Mouse (Mus musculus) heart, postnatal 0 days (tissue): ENCODE data around the gene Csmd2. TPM values are rescaled to one million over a fixed set of nuclear protein-coding genes. Genes with fewer than 3 reads are reported as not detected.

ENCODE experiments used
- ATAC-seq: fragments of 200-750 bp; cut with Nextera tagmentation; 2 replicates; pipeline ENCODE4 v1.8.0; 2017; ENCODE audit warnings: low read depth, moderate number of reproducible peaks, moderate library complexity; ENCODE audit not compliant: insufficient read depth
- DNase-seq: peaks from one replicate; pipeline ENCODE4 v3.0.0-alpha.2; 2016; ENCODE audit warnings: low spot score
- H3K27ac ChIP-seq: fragments of 300-500 bp; sonication (generic); 2 replicates; pipeline ENCODE4 v1.5.1; 2014; ENCODE audit warnings: low read depth, mild to moderate bottlenecking
- H3K27me3 ChIP-seq: fragments of 300-500 bp; sonication (generic); 2 replicates; pipeline ENCODE4 v1.6.1; 2014; ENCODE audit warnings: low read length, mixed read lengths; ENCODE audit not compliant: control insufficient read depth, insufficient read depth
- H3K36me3 ChIP-seq: fragments of 300-500 bp; sonication (generic); replicated peaks from 2 replicates; pipeline ENCODE4 v1.6.1; 2014; ENCODE audit warnings: low read length, mixed read lengths; ENCODE audit not compliant: control insufficient read depth, insufficient read depth
- H3K4me1 ChIP-seq: fragments of 300-500 bp; sonication (generic); 2 replicates; pipeline ENCODE4 v1.6.1; 2014; ENCODE audit warnings: antibody characterized with exemption; ENCODE audit not compliant: control insufficient read depth, insufficient read depth
- H3K4me2 ChIP-seq: fragments of 300-500 bp; sonication (generic); 2 replicates; pipeline ENCODE4 v1.6.1; 2014; ENCODE audit warnings: low read depth, mild to moderate bottlenecking, low read length, moderate library complexity
- H3K4me3 ChIP-seq: fragments of 300-500 bp; sonication (generic); 2 replicates; pipeline ENCODE4 v1.5.1; 2014; ENCODE audit warnings: low read depth, low read length
- H3K9ac ChIP-seq: fragments of 300-500 bp; sonication (generic); replicated peaks from 2 replicates; pipeline ENCODE4 v1.6.1; 2014; ENCODE audit warnings: low read depth, low read length, mixed read lengths
- H3K9me3 ChIP-seq: fragments of 300-500 bp; sonication (generic); replicated peaks from 2 replicates; pipeline ENCODE4 v1.6.1; 2016; ENCODE audit warnings: low read length; ENCODE audit not compliant: control insufficient read depth
- CTCF ChIP-seq: IDR thresholded peaks from 2 replicates; pipeline ENCODE4 v1.5.1; 2016; ENCODE audit warnings: antibody characterized with exemption, control low read depth, low read depth
- EP300 ChIP-seq: IDR thresholded peaks from 2 replicates; pipeline ENCODE4 v1.6.1; 2016; ENCODE audit warnings: antibody characterized with exemption, low read depth
- WGBS: fragments of 180-500 bp; shearing (Covaris S2); extraction: QIAGEN DNeasy Blood & Tissue Kit; methylation state at CpG from one replicate; pipeline ENCODE4 v1.1.7; 2014; 5-methylcytosine and 5-hydroxymethylcytosine counted together
- polyA plus RNA-seq: library from polyadenylated mRNA; unstranded; fragments of >200 nt; fragmentation: Nextera tagmentation; extraction: Ambion mirVana; gene quantifications from 2 replicates; pipeline ENCODE4 v1.2.1, GENCODE M21; 2015
- total RNA-seq: library from RNA; depleted of rRNA; stranded (reverse); fragments of >200 nt; gene quantifications from 2 replicates; pipeline ENCODE4 v1.2.3, GENCODE M21; 2014; ENCODE audit warnings: low replicate concordance

Csmd2 gene
- total and polyA plus RNA-seq, 2 experiments from 2014 or later, result 0.01 TPM; not detected in 1

- Histone ChIP-seq H3K27ac (no peak overlapping the region), H3K4me2 (no peak overlapping the region), H3K9ac (no peak overlapping the region), H3K36me3 (no peaks in the 10 kb centered on the region), H3K27me3 (no peaks in the 10 kb centered on the region), H3K4me1 (no peaks in the 10 kb centered on the region), H3K4me3 (no peak overlapping the region), H3K9me3 (no peaks in the 10 kb centered on the region)
- ATAC-seq (no peak), DNase-seq (no peak)
- TF ChIP-seq CTCF (no peak), EP300 (no peak)
- 79% methylated on average over 5 of the region's 5 CpGs for WGBS
These were observed 271.6 kb downstream of the Csmd2 start for GRCm38 (mm10) chr4:128259211-128259610.

DNA sequence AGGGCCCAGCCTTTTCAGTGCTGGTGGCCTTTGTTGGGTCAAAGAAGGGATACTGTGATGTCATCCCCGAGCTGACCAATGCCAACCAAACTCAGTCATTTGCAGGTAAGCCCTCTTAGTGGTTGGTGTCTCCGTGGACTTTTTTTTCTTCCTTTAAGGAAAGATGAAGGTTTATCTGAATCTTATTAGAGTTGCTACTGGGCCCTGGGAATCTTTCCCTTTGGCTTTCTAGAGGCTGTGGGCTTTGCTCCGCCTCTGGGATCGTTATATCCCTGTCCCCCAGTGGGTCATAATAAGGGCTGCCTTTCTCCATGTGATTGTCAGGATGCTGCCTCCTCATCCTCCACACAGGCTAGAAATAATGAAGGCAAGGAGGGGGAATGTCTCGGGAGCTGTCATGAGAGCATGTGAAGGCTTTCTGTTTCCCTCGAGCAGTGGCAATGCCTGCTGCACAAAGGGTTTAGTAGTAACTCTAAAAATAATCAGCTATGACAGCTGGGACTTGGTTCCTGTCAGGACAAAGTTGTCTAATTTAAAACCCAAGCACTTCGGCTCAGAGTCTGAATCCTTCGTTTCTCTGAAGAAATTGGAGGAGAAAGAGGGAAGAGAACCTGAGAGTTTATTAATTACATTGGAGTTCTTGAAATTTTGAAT, 273.4 kb downstream of the Csmd2 start, which contains the start of gene Hmgb4:
Gene Hmgb4, minus strand, starts transcription at position 51 of the 654 bp plus-strand sequence.
- DNase-seq (no peak), ATAC-seq (no peak)
- H3K4me3 ChIP-seq, result no peak within 1 kb of the TSS

GRCm38 (mm10) chr4:128264491-128264890, 276.8 kb downstream of the Csmd2 start:
- Histone ChIP-seq H3K27ac (no peak overlapping the region), H3K9me3 (no peaks in the 10 kb centered on the region), H3K36me3 (no peaks in the 10 kb centered on the region), H3K4me1 (no peaks in the 10 kb centered on the region), H3K9ac (no peak overlapping the region), H3K4me2 (no peak overlapping the region), H3K27me3 (no peaks in the 10 kb centered on the region), H3K4me3 (no peak overlapping the region)
- no peak for TF ChIP-seq EP300
- no peak for TF ChIP-seq CTCF
- DNase-seq (no peak), ATAC-seq (no peak)
- WGBS, result 81% methylated on average over 5 of the region's 5 CpGs

More for the DNA sequence above, 273.4 kb downstream of the Csmd2 start, which contains the start of gene Hmgb4:
- TF ChIP-seq CTCF (no peak), EP300 (no peak)
- 63% methylated on average over 8 of the region's 8 CpGs for WGBS
- H3K36me3 ChIP-seq, result no peaks in the 10 kb centered on the region
- H3K9me3 ChIP-seq, result no peaks in the 10 kb centered on the region
- H3K4me2 ChIP-seq, result no peak within 1 kb of the TSS
- H3K27ac ChIP-seq, result no peak within 1 kb of the TSS
- H3K27me3 ChIP-seq, result no peaks in the 10 kb centered on the region
- H3K9ac ChIP-seq, result no peak within 1 kb of the TSS
- H3K4me1 ChIP-seq, result no peaks in the 10 kb centered on the region

- H3K27me3 ChIP-seq, result no peaks in the 10 kb centered on the region
- H3K9me3 ChIP-seq, result no peaks in the 10 kb centered on the region
- no peak overlapping the region for H3K9ac ChIP-seq
- no peak for TF ChIP-seq CTCF
- TF ChIP-seq EP300, result no peak
- H3K4me1 ChIP-seq, result no peaks in the 10 kb centered on the region
- 62% methylated on average over 3 of the region's 3 CpGs for WGBS
- no peaks in the 10 kb centered on the region for H3K36me3 ChIP-seq
- H3K4me2 ChIP-seq, result no peak overlapping the region
- no peak for DNase-seq
- no peak for ATAC-seq
- no peak overlapping the region for H3K4me3 ChIP-seq
- no peak overlapping the region for H3K27ac ChIP-seq
These were observed 277.7 kb downstream of the Csmd2 start for GRCm38 (mm10) chr4:128265341-128265740.

DNA sequence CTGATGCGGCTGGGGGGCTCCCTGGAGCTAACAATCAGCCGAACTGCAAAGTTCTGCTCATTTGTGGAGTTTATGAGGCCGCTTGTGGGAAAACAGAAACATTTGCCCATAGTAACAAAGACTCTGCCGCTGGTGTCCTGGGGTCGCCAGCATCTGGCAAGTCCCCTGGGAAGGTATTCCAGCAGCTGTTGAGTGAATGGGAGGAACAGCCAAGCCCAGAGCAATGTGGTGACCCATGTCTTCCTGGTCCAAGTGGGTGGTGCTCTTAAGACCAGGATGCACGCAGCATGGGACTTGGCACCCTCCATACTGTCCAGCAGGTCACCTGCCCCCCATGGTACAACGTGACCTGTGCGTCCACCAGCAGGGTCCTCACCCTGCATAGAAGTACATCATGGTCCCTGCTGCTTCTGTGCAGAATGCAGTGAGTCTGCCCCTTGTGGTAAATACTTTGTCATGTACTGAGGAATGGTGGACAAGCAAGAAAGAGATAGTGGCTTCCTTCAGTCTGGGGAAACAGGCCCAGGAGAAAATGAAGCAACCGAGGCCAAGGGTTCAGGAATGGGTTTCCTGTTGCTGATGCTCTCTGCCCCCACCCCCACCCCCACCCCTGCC, 281.7 kb downstream of the Csmd2 start:
- H3K4me1 ChIP-seq, result no peaks in the 10 kb centered on the region
- DNase-seq (no peak), ATAC-seq (0 out of 2 replicates have a peak, but pooled peaks have one; percentile 27)
- TF ChIP-seq CTCF (peak; percentile 10; the same call in 1 of the 2 replicates), EP300 (no peak)
- H3K4me2 ChIP-seq, result no peak overlapping the region
- no peak overlapping the region for H3K27ac ChIP-seq
- no peak overlapping the region for H3K9ac ChIP-seq
- whole genome bisulfite sequencing, result 72% methylated on average over 9 of the region's 9 CpGs
- H3K36me3 ChIP-seq, result no peaks in the 10 kb centered on the region
- no peak overlapping the region for H3K4me3 ChIP-seq
- H3K27me3 ChIP-seq, result no peaks in the 10 kb centered on the region
- no peaks in the 10 kb centered on the region for H3K9me3 ChIP-seq

- H3K27ac ChIP-seq, result no peak overlapping the region
- H3K9ac ChIP-seq, result no peak overlapping the region
- H3K27me3 ChIP-seq, result no peaks in the 10 kb centered on the region
- DNase-seq (no peak), ATAC-seq (no peak)
- 67% methylated on average over 10 of the region's 10 CpGs for WGBS
- no peak overlapping the region for H3K4me3 ChIP-seq
- H3K4me2 ChIP-seq, result no peak overlapping the region
- H3K36me3 ChIP-seq, result no peaks in the 10 kb centered on the region
- no peaks in the 10 kb centered on the region for H3K9me3 ChIP-seq
- TF ChIP-seq CTCF (no peak), EP300 (no peak)
- no peaks in the 10 kb centered on the region for H3K4me1 ChIP-seq
These were observed 282.5 kb downstream of the Csmd2 start for GRCm38 (mm10) chr4:128270177-128270576.
